In genomic region chr9:70109279-70109678, GRCm38 (mm10) we compare ENCODE assay signal across 9 mouse cellular contexts. TPM values are rescaled to one million over a fixed set of nuclear protein-coding genes. Genes with fewer than 3 reads are reported as not detected.
DNase-seq lines count a peak whose midpoint lies in the region; ATAC-seq and TF ChIP-seq lines count a peak whose summit lies in the region.
"Had no signal": no experiment of that assay in that cellular context is flagged by ENCODE, and none has a peak within 500 bp of the region (broad histone marks: within the 10 kb centered on the region; RNA-seq: fewer than 3 reads in every experiment).

No protein-coding gene starts in this region.

- no peak overlapping the region for H3K27ac ChIP-seq in forebrain, postnatal 0 days (ENCODE audit: low read depth, low read length)
- H3K27ac ChIP-seq in hindbrain, embryonic 15.5 days (replicated peaks), result no peak overlapping the region
- no peak overlapping the region for H3K27ac ChIP-seq in stomach, postnatal 0 days (replicated peaks)
- H3K27ac ChIP-seq: midbrain, embryonic 12.5 days had no signal

- H3K9ac ChIP-seq in forebrain, postnatal 0 days, result no peak overlapping the region
- H3K9ac ChIP-seq in hindbrain, embryonic 15.5 days, result no peak overlapping the region
- no peak overlapping the region for H3K9ac ChIP-seq in stomach, postnatal 0 days (ENCODE audit: low read length)
- H3K9ac ChIP-seq: midbrain, embryonic 12.5 days had no signal

- H3K27me3 ChIP-seq in forebrain, postnatal 0 days (ENCODE audit: insufficient read depth, low read length), result no peaks in the 10 kb centered on the region
- H3K27me3 ChIP-seq in hindbrain, embryonic 15.5 days, result no peaks in the 10 kb centered on the region
- H3K27me3 ChIP-seq in stomach, postnatal 0 days (ENCODE audit: control insufficient read depth, insufficient read depth, low read length), result no peaks in the 10 kb centered on the region

- no peaks in the 10 kb centered on the region for H3K9me3 ChIP-seq in forebrain, postnatal 0 days (ENCODE audit: low read length)
- H3K9me3 ChIP-seq in hindbrain, embryonic 15.5 days, result no peaks in the 10 kb centered on the region
- H3K9me3 ChIP-seq in stomach, postnatal 0 days (ENCODE audit: control insufficient read depth, low read length), result no peaks in the 10 kb centered on the region
- H3K9me3 ChIP-seq: midbrain, embryonic 12.5 days had no signal

- DNase-seq in cerebellum, adult 11 months, result peak; percentile 46
- DNase-seq in c-Kit-positive CD71-positive TER-119-positive erythroid progenitor cells, embryonic 14.5 days (ENCODE audit: low spot score), result peak; percentile 52
- peak; percentile 91 for DNase-seq in forebrain, postnatal 0 days
- DNase-seq in left cerebral cortex, postnatal 36 days (ENCODE audit: low spot score in 2 of 2), result peak; percentile 66 to 84
- peak; percentile 51 to 76 for DNase-seq in natural killer cell, adult 2 months (ENCODE audit: low spot score in 2 of 2)
- DNase-seq in stomach, postnatal 0 days (ENCODE audit: low spot score), result peak; percentile 84

- TF ChIP-seq CTCF in forebrain, postnatal 0 days (IDR thresholded peaks at IDR 0.05; ENCODE audit: low read depth), result peak; percentile 94
- peak; percentile 96 for TF ChIP-seq CTCF in stomach, postnatal 0 days (IDR thresholded peaks at IDR 0.05; ENCODE audit: low read depth)

- H3K36me3 ChIP-seq in forebrain, postnatal 0 days (ENCODE audit: insufficient read depth), result no peaks in the 10 kb centered on the region
- H3K36me3 ChIP-seq in hindbrain, embryonic 15.5 days, result no peaks in the 10 kb centered on the region
- no peaks in the 10 kb centered on the region for H3K36me3 ChIP-seq in stomach, postnatal 0 days (ENCODE audit: control insufficient read depth, insufficient read depth, low read length)
- H3K36me3 ChIP-seq: midbrain, embryonic 12.5 days had no signal

- no peak overlapping the region for H3K4me3 ChIP-seq in forebrain, postnatal 0 days (ENCODE audit: low read depth, low read length)
- H3K4me3 ChIP-seq in hindbrain, embryonic 15.5 days, result no peak overlapping the region
- no peak overlapping the region for H3K4me3 ChIP-seq in stomach, postnatal 0 days (ENCODE audit: low read depth, low read length)
- H3K4me3 ChIP-seq: midbrain, embryonic 12.5 days had no signal

- intact Hi-C loops in left cerebral cortex, postnatal 36 days (cut with DNase I), result loop anchor here (1.0 kb wide), 1 partner anchor 283 kb away; no protein-coding TSS in a partner anchor

- 3% methylated on average over 3 of the region's 3 CpGs for WGBS in forebrain, postnatal 0 days
- WGBS in hindbrain, embryonic 15.5 days, result 8% methylated on average over 3 of the region's 3 CpGs
- WGBS in stomach, postnatal 0 days, result 14% methylated on average over 3 of the region's 3 CpGs

- H3K4me1 ChIP-seq in forebrain, postnatal 0 days (ENCODE audit: insufficient read depth), result peaks cover 7% of the 10 kb centered on the region; the same call in 1 of the 2 replicates
- peaks cover 10% of the 10 kb centered on the region for H3K4me1 ChIP-seq in hindbrain, embryonic 15.5 days (replicated peaks)
- no peaks in the 10 kb centered on the region for H3K4me1 ChIP-seq in stomach, postnatal 0 days (replicated peaks; ENCODE audit: control insufficient read depth, insufficient read depth)

- TF ChIP-seq EP300 in stomach, postnatal 0 days (optimal IDR thresholded peaks at IDR 0.05), result no peak

- no peak overlapping the region for H3K4me2 ChIP-seq in forebrain, postnatal 0 days (ENCODE audit: low read depth)
- no peak overlapping the region for H3K4me2 ChIP-seq in hindbrain, embryonic 15.5 days
- no peak overlapping the region for H3K4me2 ChIP-seq in stomach, postnatal 0 days (replicated peaks; ENCODE audit: low read depth)
- H3K4me2 ChIP-seq: midbrain, embryonic 12.5 days had no signal

- ATAC-seq in cerebellum, adult (ENCODE audit: insufficient number of reproducible peaks, low FRiP score, low TSS enrichment), result no peak
- ATAC-seq in forebrain, postnatal 0 days, result peak; percentile 54
- peak; percentile 40; the same call in 1 of the 2 replicates for ATAC-seq in hindbrain, embryonic 15.5 days (ENCODE audit: low FRiP score, low read depth)
- no peak for ATAC-seq in stomach, postnatal 0 days (ENCODE audit: low FRiP score, low TSS enrichment)

RNA-seq across cellular contexts. Expression of gene Fam81a, which starts 33.1 kb away (rescaled TPM):
- 25.6 and 33.5 TPM in 2 replicates for total RNA-seq in forebrain, postnatal 0 days (2014; rRNA removed)
- 16.4 and 29.4 TPM in 2 replicates for polyA plus RNA-seq in forebrain, postnatal 0 days (2015; fragmentation: Nextera tagmentation; extraction: Ambion mirVana)
- polyA plus RNA-seq in hindbrain, embryonic 15.5 days (2015; fragmentation: Nextera tagmentation; extraction: Ambion mirVana), result 11.5 and 13.3 TPM in 2 replicates
- total RNA-seq in left cerebral cortex, postnatal 36 days (2021), result 100 to 1,000 TPM; 179 to 198 TPM
- 2.9 and 3.0 TPM in 2 replicates for polyA plus RNA-seq in stomach, postnatal 0 days (2015; fragmentation: Nextera tagmentation; extraction: Ambion mirVana)

Comparison
In these comparisons a context has a peak if more than half of its experiments do, and no peak if none do; other contexts are left out.
1. ATAC-seq: peak in forebrain, postnatal 0 days (single experiment) and hindbrain, embryonic 15.5 days (single experiment); none in cerebellum, adult (single experiment) and stomach, postnatal 0 days (single experiment).
2. Peak in every context shown above with its lines, with median percentiles within 50 percentile points of each other: DNase-seq.